Mouse (Mus musculus) CH12.LX (cell line): ENCODE data around the gene Gm20388. TPM values are rescaled to one million over a fixed set of nuclear protein-coding genes. Genes with fewer than 3 reads are reported as not detected.

Source experiments
- DNase-seq: peaks from one replicate; pipeline ENCODE4 v3.0.0-alpha.2; 2013; ENCODE audit errors: extremely low read depth
- H3K27ac ChIP-seq: 2 replicates; pipeline ENCODE4 v1.5.1; 2012; ENCODE audit warnings: low read depth, mild to moderate bottlenecking, control low read depth, moderate library complexity; ENCODE audit not compliant: insufficient read depth
- H3K27me3 ChIP-seq: replicated peaks from 2 replicates; pipeline ENCODE3; 2012; ENCODE audit warnings: inconsistent platforms
- H3K36me3 ChIP-seq, 2 experiments: replicated peaks in 1 of 2; 2 replicates each; pipeline versions ENCODE3 to v1.6.1; 2012; ENCODE audit warnings: inconsistent platforms in 1 of 2, low read length in 1 of 2, mild to moderate bottlenecking in 1 of 2, mixed read lengths in 1 of 2, moderate library complexity in 1 of 2; ENCODE audit not compliant: control insufficient read depth in 1 of 2, insufficient read depth in 1 of 2
- H3K4me1 ChIP-seq, 2 experiments: 2 replicates each; pipeline ENCODE4 v1.6.1; 2012; ENCODE audit warnings: inconsistent platforms in 1 of 2, moderate library complexity in 1 of 2; ENCODE audit not compliant: insufficient read depth in 2 of 2, control insufficient read depth in 1 of 2
- H3K4me2 ChIP-seq: 2 replicates; pipeline ENCODE4 v1.6.1; 2012; ENCODE audit warnings: low read depth, mild to moderate bottlenecking, control low read depth; ENCODE audit not compliant: poor library complexity, insufficient read depth, severe bottlenecking
- H3K4me3 ChIP-seq, 3 experiments: fragments of 150-350 bp in 1 of 3; sonication (generic) in 1 of 3; replicated peaks in 1 of 3; 2 replicates each; pipeline versions ENCODE3 to v1.5.1; 2011 to 2012; ENCODE audit warnings: low read depth in 2 of 3, low read length in 2 of 3, mild to moderate bottlenecking in 2 of 3, moderate library complexity in 2 of 3, control low read depth in 1 of 3, improper control_type of control experiment in 1 of 3, inconsistent platforms in 1 of 3, mixed read lengths in 1 of 3; ENCODE audit not compliant: poor library complexity in 1 of 3
- H3K79me2 ChIP-seq: replicated peaks from 2 replicates; pipeline ENCODE4 v1.6.1; 2012; ENCODE audit warnings: mild to moderate bottlenecking, moderate library complexity; ENCODE audit not compliant: control insufficient read depth, poor library complexity, insufficient read depth, severe bottlenecking; ENCODE audit errors: extremely low read depth
- H3K9ac ChIP-seq: 2 replicates; pipeline ENCODE4 v1.6.1; 2012; ENCODE audit warnings: low read depth, mild to moderate bottlenecking, control low read depth, moderate library complexity; ENCODE audit not compliant: insufficient read depth
- H3K9me3 ChIP-seq: replicated peaks from 2 replicates; pipeline ENCODE3; 2012; ENCODE audit warnings: low read length, inconsistent platforms, mixed read lengths
- CHD1 ChIP-seq: IDR thresholded peaks from 2 replicates; pipeline ENCODE4 v1.6.1; 2012; ENCODE audit warnings: low read depth, low read length, improper control_type of control experiment, inconsistent platforms
- CHD2 ChIP-seq: IDR thresholded peaks from 2 replicates; pipeline ENCODE4 v1.6.1; 2011; ENCODE audit warnings: low read length, improper control_type of control experiment
- CTCF ChIP-seq, 2 experiments: IDR thresholded peaks in 1 of 2; conservative IDR thresholded peaks in 1 of 2; 2 replicates each; pipeline ENCODE4 v1.5.1; 2011 to 2012; ENCODE audit warnings: low read depth in 2 of 2, low read length in 2 of 2, improper control_type of control experiment in 1 of 2, inconsistent platforms in 1 of 2, mild to moderate bottlenecking in 1 of 2, moderate library complexity in 1 of 2
- ELF1 ChIP-seq: IDR thresholded peaks from 2 replicates; pipeline ENCODE4 v1.6.1; 2014; ENCODE audit warnings: low read depth, mild to moderate bottlenecking, inconsistent platforms, low read length, improper control_type of control experiment
- ETS1 ChIP-seq: conservative IDR thresholded peaks from 2 replicates; pipeline ENCODE4 v1.6.1; 2012; ENCODE audit warnings: low read depth, mild to moderate bottlenecking, inconsistent platforms, low read length, improper control_type of control experiment, moderate library complexity
- GABPA ChIP-seq: IDR thresholded peaks from 2 replicates; pipeline ENCODE4 v1.6.1; 2012; ENCODE audit warnings: low read depth, low read length, improper control_type of control experiment, inconsistent platforms; ENCODE audit not compliant: insufficient replicate concordance
- HCFC1 ChIP-seq: IDR thresholded peaks from 2 replicates; pipeline ENCODE4 v1.6.1; 2012; ENCODE audit warnings: low read depth, mild to moderate bottlenecking, inconsistent platforms, low read length, improper control_type of control experiment
- IRF4 ChIP-seq: IDR thresholded peaks from 2 replicates; pipeline ENCODE4 v1.6.1; 2014; ENCODE audit warnings: low read depth, mild to moderate bottlenecking, inconsistent platforms, low read length, improper control_type of control experiment
- MEF2A ChIP-seq: IDR thresholded peaks from 2 replicates; pipeline ENCODE4 v1.6.1; 2014; ENCODE audit warnings: low read depth, mild to moderate bottlenecking, inconsistent platforms, low read length, improper control_type of control experiment, borderline replicate concordance
- MYC ChIP-seq: IDR thresholded peaks from 2 replicates; pipeline ENCODE4 v1.6.1; 2011; ENCODE audit warnings: low read depth, mild to moderate bottlenecking, improper control_type of control experiment, low read length
- PAX5 ChIP-seq: IDR thresholded peaks from 2 replicates; pipeline ENCODE4 v1.6.1; 2012; ENCODE audit warnings: low read length, inconsistent platforms, mixed read lengths
- POLR2A ChIP-seq: IDR thresholded peaks from 2 replicates; pipeline ENCODE4 v1.6.1; 2011; ENCODE audit warnings: low read depth, mild to moderate bottlenecking, improper control_type of control experiment, low read length
- RCOR1 ChIP-seq: conservative IDR thresholded peaks from 2 replicates; pipeline ENCODE4 v1.6.1; 2012; ENCODE audit warnings: low read depth, mild to moderate bottlenecking, inconsistent platforms, low read length, improper control_type of control experiment
- SIN3A ChIP-seq: IDR thresholded peaks from 2 replicates; pipeline ENCODE4 v1.6.1; 2012; ENCODE audit warnings: low read length, improper control_type of control experiment, inconsistent platforms
- SMC3 ChIP-seq: IDR thresholded peaks from 2 replicates; pipeline ENCODE4 v1.6.1; 2011; ENCODE audit warnings: low read depth, low read length, improper control_type of control experiment
- TBP ChIP-seq: conservative IDR thresholded peaks from 2 replicates; pipeline ENCODE4 v1.6.1; 2011; ENCODE audit warnings: low read depth, low read length, improper control_type of control experiment
- USF2 ChIP-seq: conservative IDR thresholded peaks from 2 replicates; pipeline ENCODE4 v1.6.1; 2011; ENCODE audit warnings: low read depth, low read length, improper control_type of control experiment
- ZKSCAN1 ChIP-seq: IDR thresholded peaks from 2 replicates; pipeline ENCODE4 v1.6.1; 2012; ENCODE audit warnings: low read depth, inconsistent platforms, low read length, improper control_type of control experiment, borderline replicate concordance
- ZNF384 ChIP-seq: IDR thresholded peaks from 2 replicates; pipeline ENCODE4 v1.6.1; 2012; ENCODE audit warnings: low read depth, low read length, improper control_type of control experiment, inconsistent platforms
- dilution Hi-C: fragments of 300-500 bp; cut with MboI; formaldehyde crosslinking; loops from 2 replicates; pipeline ENCODE4 v1.14.3; 2020; ENCODE audit warnings: low sequenced_read_pairs; ENCODE audit not compliant: extremely low pct_unique_long_range_greater_than_20kb, extremely low pct_ligation_motif_present
- in situ Hi-C: fragments of 300-500 bp; cut with MboI; formaldehyde crosslinking; loops from 3 replicates; pipeline ENCODE4 v1.14.3; 2019; ENCODE audit warnings: low sequenced_read_pairs, low pct_ligation_motif_present, low pct_unique_long_range_greater_than_20kb, mixed read lengths
- polyA plus RNA-seq: library from polyadenylated mRNA; unstranded; fragments of >175 nt; gene quantifications from 2 replicates; pipeline ENCODE4 v1.2.1, GENCODE M21; 2012; ENCODE audit warnings: low read depth; ENCODE audit not compliant: insufficient read length
- total RNA-seq, 2 experiments: library from RNA; depleted of rRNA; stranded (reverse); fragments of 300-350 nt in 1 of 2; fragments of >200 nt in 1 of 2; gene quantifications; 2 replicates each; pipeline ENCODE4 v1.2.3; 2012 to 2014

The Gm20388 gene
- total and polyA plus RNA-seq, 3 experiments, result 14.8 to 26.3 (median 22.2) TPM

DNA sequence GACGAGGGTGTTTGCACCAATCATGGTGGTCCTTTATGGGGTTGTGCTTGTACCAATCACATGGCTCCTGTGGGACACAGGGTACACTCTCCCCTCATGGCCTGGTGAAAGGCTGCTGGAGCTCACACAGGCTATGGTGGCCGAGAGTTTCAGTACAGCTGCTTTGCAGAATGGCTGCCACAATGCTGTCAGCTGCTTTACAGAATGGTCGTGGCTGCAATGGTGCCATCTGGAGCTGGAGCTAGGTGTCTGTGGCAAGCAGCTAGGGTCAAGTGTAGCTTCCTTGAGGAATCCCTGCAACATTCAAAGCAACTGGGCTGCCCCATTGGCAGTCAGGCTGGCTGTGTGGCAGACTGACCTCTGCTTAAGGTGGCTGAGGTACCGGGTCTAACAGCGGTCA lies 3809.2 kb downstream of the Gm20388 start:
- Histone ChIP-seq H3K79me2 (no peaks in the 10 kb centered on the region), H3K27ac (no peak overlapping the region), H3K36me3 (no peaks in the 10 kb centered on the region), H3K4me3 (no peak overlapping the region), H3K27me3 (peaks cover 48% of the 10 kb centered on the region), H3K9me3 (no peaks in the 10 kb centered on the region), H3K4me1 (peaks cover 0 to 7% of the 10 kb centered on the region in 2 experiments; a peak in 1 of 4 replicates), H3K9ac (no peak overlapping the region), H3K4me2 (no peak overlapping the region)
- in situ Hi-C loops (no loop called here), dilution Hi-C loops (no loop called here)
- TF ChIP-seq RCOR1 (no peak), CTCF (conservative IDR thresholded peaks at IDR 0.05 in 1 of 2, IDR thresholded peaks at IDR 0.05 in 1 of 2; ENCODE audit: low read depth in 2 of 2, low read length in 2 of 2) (no peak)
- DNase-seq, result no peak

DNA sequence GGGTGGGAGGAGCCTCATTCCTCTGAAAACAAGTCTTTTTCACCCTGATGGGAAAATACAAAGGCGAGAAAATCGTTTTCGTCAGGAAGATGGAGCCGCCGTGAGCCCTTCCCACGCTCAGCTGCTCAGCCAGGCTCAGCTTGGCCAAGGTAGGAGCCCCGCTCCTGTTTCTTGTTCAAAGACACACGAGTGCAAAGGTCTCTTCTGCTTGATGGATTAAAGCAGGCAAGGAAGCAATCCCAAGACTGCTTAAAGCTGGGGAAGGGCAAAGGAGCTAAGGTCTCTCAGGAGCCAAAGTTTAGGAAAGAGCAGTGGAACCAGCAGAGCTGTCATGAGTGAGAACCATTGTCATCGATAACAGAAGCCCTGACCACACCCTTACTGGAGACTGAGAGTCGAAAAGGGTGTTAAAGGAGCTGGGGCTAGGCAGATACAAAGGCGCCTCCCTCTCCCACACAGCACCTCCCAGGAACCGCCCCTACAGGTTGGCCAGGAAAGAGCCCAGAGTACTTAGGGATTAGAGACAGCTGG lies 3809.9 kb downstream of the Gm20388 start:
- peaks cover 45% of the 10 kb centered on the region for H3K27me3 ChIP-seq
- H3K36me3 ChIP-seq, result no peaks in the 10 kb centered on the region
- no peak for DNase-seq
- peaks cover 0 to 7% of the 10 kb centered on the region in 2 experiments; a peak in 1 of 4 replicates for H3K4me1 ChIP-seq
- H3K9me3 ChIP-seq, result no peaks in the 10 kb centered on the region
- no peak overlapping the region for H3K4me3 ChIP-seq
- no peaks in the 10 kb centered on the region for H3K79me2 ChIP-seq
- dilution Hi-C loops (no loop called here), in situ Hi-C loops (no loop called here)
- no peak for TF ChIP-seq GABPA
- TF ChIP-seq HCFC1, result no peak
- TF ChIP-seq CHD1, result no peak
- TF ChIP-seq SMC3, result no peak
- no peak for TF ChIP-seq MEF2A
- TF ChIP-seq PAX5, result no peak
- no peak for TF ChIP-seq USF2
- no peak for TF ChIP-seq MYC
- TF ChIP-seq IRF4, result no peak
- TF ChIP-seq ZKSCAN1, result no peak
- TF ChIP-seq POLR2A, result no peak
- TF ChIP-seq TBP, result no peak
- no peak for TF ChIP-seq ZNF384
- no peak for TF ChIP-seq ELF1
- no peak for TF ChIP-seq SIN3A
- no peak for TF ChIP-seq ETS1
- no peak for TF ChIP-seq CHD2
- no peak overlapping the region for H3K27ac ChIP-seq
- no peak overlapping the region for H3K4me2 ChIP-seq
- H3K9ac ChIP-seq, result no peak overlapping the region
